Mouse (Mus musculus): Measurements from ENCODE around the gene Marf1. TPM values are rescaled to one million over a fixed set of nuclear protein-coding genes. Genes with fewer than 3 reads are reported as not detected.

The Marf1 gene
- total RNA-seq, 4 experiments from 2014 or later = 135 to 173 (median 155) TPM

- DNase-seq (ENCODE audit: low spot score in 2 of 2) = no peak
Observed at GRCm38 (mm10) chr16:14137976-14138561, 25.1 kb downstream of the Marf1 start.

- no peak for DNase-seq (ENCODE audit: low spot score in 2 of 2)
Observed at GRCm38 (mm10) chr16:14135014-14135413, 28.1 kb downstream of the Marf1 start.

- DNase-seq (ENCODE audit: low spot score in 2 of 2) = no peak
Observed at GRCm38 (mm10) chr16:14131838-14132237, 31.3 kb downstream of the Marf1 start.

GRCm38 (mm10) chr16:14131376-14131775, 31.8 kb downstream of the Marf1 start:
- DNase-seq (ENCODE audit: low spot score in 2 of 2) = no peak

GRCm38 (mm10) chr16:14130796-14131195, 32.4 kb downstream of the Marf1 start:
- DNase-seq (ENCODE audit: low spot score in 2 of 2) = no peak

GRCm38 (mm10) chr16:14128977-14129376, 34.2 kb downstream of the Marf1 start:
- no peak for DNase-seq (ENCODE audit: low spot score in 2 of 2)

GRCm38 (mm10) chr16:14125253-14125652, 37.9 kb downstream of the Marf1 start:
- no peak for DNase-seq (ENCODE audit: low spot score in 2 of 2)

GRCm38 (mm10) chr16:14124709-14125108, 38.4 kb downstream of the Marf1 start:
- DNase-seq (ENCODE audit: low spot score in 2 of 2) = no peak

GRCm38 (mm10) chr16:14123901-14124300, 39.2 kb downstream of the Marf1 start:
- DNase-seq (ENCODE audit: low spot score in 2 of 2) = no peak

- DNase-seq (ENCODE audit: low spot score in 2 of 2) = no peak
Observed at GRCm38 (mm10) chr16:14122586-14122985, 40.6 kb downstream of the Marf1 start.

- DNase-seq (ENCODE audit: low spot score in 2 of 2) = no peak
Observed at GRCm38 (mm10) chr16:14121563-14121962, 41.6 kb downstream of the Marf1 start.

- no peak for DNase-seq (ENCODE audit: low spot score in 2 of 2)
Observed at GRCm38 (mm10) chr16:14120941-14121340, 42.2 kb downstream of the Marf1 start.

GRCm38 (mm10) chr16:14117299-14117698, 45.9 kb downstream of the Marf1 start:
- no peak for DNase-seq (ENCODE audit: low spot score in 2 of 2)

- DNase-seq (ENCODE audit: low spot score in 2 of 2) = no peak
Observed at GRCm38 (mm10) chr16:14112742-14113141, 50.4 kb downstream of the Marf1 start.

GRCm38 (mm10) chr16:14112133-14112532, 51.0 kb downstream of the Marf1 start:
- DNase-seq (ENCODE audit: low spot score in 2 of 2) = no peak

- no peak for DNase-seq (ENCODE audit: low spot score in 2 of 2)
Observed at GRCm38 (mm10) chr16:14110922-14111321, 52.2 kb downstream of the Marf1 start.

GRCm38 (mm10) chr16:14109651-14110230, 53.4 kb downstream of the Marf1 start:
- DNase-seq (ENCODE audit: low spot score in 2 of 2) = no peak

GRCm38 (mm10) chr16:14105891-14106290, 57.3 kb downstream of the Marf1 start:
- DNase-seq (ENCODE audit: low spot score in 2 of 2) = no peak

- DNase-seq (ENCODE audit: low spot score in 2 of 2) = no peak
Observed at GRCm38 (mm10) chr16:14091771-14092170, 71.4 kb downstream of the Marf1 start.

- no peak for DNase-seq (ENCODE audit: low spot score in 2 of 2)
Observed at GRCm38 (mm10) chr16:14089296-14089695, 73.9 kb downstream of the Marf1 start.

- no peak for DNase-seq (ENCODE audit: low spot score in 2 of 2)
Observed at GRCm38 (mm10) chr16:14088249-14088648, 74.9 kb downstream of the Marf1 start.

GRCm38 (mm10) chr16:14082925-14083324, 80.2 kb downstream of the Marf1 start:
- DNase-seq (ENCODE audit: low spot score in 2 of 2) = no peak

GRCm38 (mm10) chr16:14070471-14071169, 92.5 kb downstream of the Marf1 start:
- DNase-seq (ENCODE audit: low spot score in 2 of 2) = no peak

All from left cerebral cortex, adult 8-10 months (tissue).